Mouse (Mus musculus) gastrocnemius, postnatal 36 days (tissue): ENCODE data around the gene Slc39a7. TPM values are rescaled to one million over a fixed set of nuclear protein-coding genes. Genes with fewer than 3 reads are reported as not detected.

Source experiments
- DNase-seq, 2 experiments: peaks; one replicate each; pipeline ENCODE4 v3.0.0; 2022
- intact Hi-C: fragments of 180-260 bp; cut with DNase I; formaldehyde crosslinking; loops from one replicate; pipeline ENCODE4 v1.15.1; 2025
- total RNA-seq, 2 experiments: library from RNA; stranded (reverse); gene quantifications; 2 replicates each; pipeline ENCODE4 v1.2.3; 2021

Gene Slc39a7
- total RNA-seq, 2 experiments from 2014 or later: 40.8 to 45.2 TPM

GRCm38 (mm10) chr17:34033441-34033840, 2.0 kb upstream of the Slc39a7 start:
- DNase-seq: peak in 1 of 2 experiments; percentile 3
- intact Hi-C loops: no loop called here

GRCm38 (mm10) chr17:34032806-34033205, 1.3 kb upstream of the Slc39a7 start:
- DNase-seq: no peak

GRCm38 (mm10) chr17:34032174-34032632, 721 bp upstream of the Slc39a7 start:
- DNase-seq: peak in 1 of 2 experiments; percentile 62
- intact Hi-C loops: no loop called here

More at GRCm38 (mm10) chr17:34032806-34033205, 1.3 kb upstream of the Slc39a7 start:
- intact Hi-C loops: no loop called here

- intact Hi-C loops: no loop called here
- DNase-seq: no peak
Measured at GRCm38 (mm10) chr17:34030861-34031326, 588 bp downstream of the Slc39a7 start.

GRCm38 (mm10) chr17:34029890-34030595, 1.4 kb downstream of the Slc39a7 start:
- no peak for DNase-seq

GRCm38 (mm10) chr17:34029150-34029889, 2.2 kb downstream of the Slc39a7 start:
- no peak for DNase-seq

More at GRCm38 (mm10) chr17:34029890-34030595, 1.4 kb downstream of the Slc39a7 start:
- intact Hi-C loops: no loop called here

GRCm38 (mm10) chr17:34028501-34029149, 2.9 kb downstream of the Slc39a7 start:
- intact Hi-C loops: no loop called here
- no peak for DNase-seq

More at GRCm38 (mm10) chr17:34029150-34029889, 2.2 kb downstream of the Slc39a7 start:
- intact Hi-C loops: no loop called here

- intact Hi-C loops: no loop called here
Measured at GRCm38 (mm10) chr17:34027656-34028223, 3.7 kb downstream of the Slc39a7 start, which contains the start of gene H2-Ke6. Gene H2-Ke6 (minus strand): TSS chr17:34028060.

GRCm38 (mm10) chr17:34026917-34027655, 4.4 kb downstream of the Slc39a7 start:
- DNase-seq: no peak
- intact Hi-C loops: no loop called here

More at GRCm38 (mm10) chr17:34027656-34028223, 3.7 kb downstream of the Slc39a7 start, which contains the start of gene H2-Ke6:
- peak; percentile 92 for DNase-seq

- intact Hi-C loops: no loop called here
- no peak for DNase-seq
Measured at GRCm38 (mm10) chr17:34026221-34026620, 5.3 kb downstream of the Slc39a7 start.

GRCm38 (mm10) chr17:34025756-34026151, 5.7 kb downstream of the Slc39a7 start:
- DNase-seq: no peak
- intact Hi-C loops: no loop called here

- no peak for DNase-seq
- intact Hi-C loops: no loop called here
Measured at GRCm38 (mm10) chr17:34024861-34025755, 6.4 kb downstream of the Slc39a7 start.

- intact Hi-C loops: no loop called here
- peak; percentile 76 to 85 for DNase-seq
Measured at GRCm38 (mm10) chr17:34024317-34024821, 7.1 kb downstream of the Slc39a7 start, which contains the start of gene Ring1. Gene Ring1 (minus strand): TSS chr17:34024680.

- intact Hi-C loops: no loop called here
- no peak for DNase-seq
Measured at GRCm38 (mm10) chr17:34023678-34024077, 7.8 kb downstream of the Slc39a7 start.

- intact Hi-C loops: no loop called here
- DNase-seq: no peak
Measured at GRCm38 (mm10) chr17:34022987-34023386, 8.5 kb downstream of the Slc39a7 start.

GRCm38 (mm10) chr17:34022414-34022783, 9.1 kb downstream of the Slc39a7 start:
- intact Hi-C loops: no loop called here
- DNase-seq: no peak

- DNase-seq: no peak
- intact Hi-C loops: loop anchor here (2.0 kb wide), 1 partner anchor 63 kb away; no protein-coding TSS in a partner anchor
Measured at GRCm38 (mm10) chr17:34021539-34022413, 9.7 kb downstream of the Slc39a7 start.
